Mouse (Mus musculus) midbrain, embryonic 13.5 days (tissue): ENCODE measurements around the gene Atf6b. TPM values are rescaled to one million over a fixed set of nuclear protein-coding genes. Genes with fewer than 3 reads are reported as not detected.
A peak's percentile ranks its signal among the peaks of the same experiment; 100 is the strongest.

ENCODE experiments used
- ATAC-seq: fragments of 200-750 bp; cut with Nextera tagmentation; 2 replicates; pipeline ENCODE4 v1.8.0; 2017; ENCODE audit warnings: mild to moderate bottlenecking, moderate TSS enrichment, moderate library complexity
- H3K27ac ChIP-seq: fragments of 300-500 bp; sonication (generic); 2 replicates; pipeline ENCODE4 v1.5.1; 2015; ENCODE audit warnings: inconsistent platforms, mild to moderate bottlenecking, moderate library complexity
- H3K27me3 ChIP-seq: fragments of 300-500 bp; sonication (generic); 2 replicates; pipeline ENCODE4 v1.6.1; 2015; ENCODE audit warnings: mild to moderate bottlenecking, inconsistent platforms
- H3K36me3 ChIP-seq: fragments of 300-500 bp; sonication (generic); 2 replicates; pipeline ENCODE4 v1.6.1; 2015; ENCODE audit warnings: mild to moderate bottlenecking, inconsistent platforms
- H3K4me1 ChIP-seq: fragments of 300-500 bp; sonication (generic); replicated peaks from 2 replicates; pipeline ENCODE4 v1.6.1; 2015; ENCODE audit warnings: inconsistent platforms
- H3K4me2 ChIP-seq: fragments of 300-500 bp; sonication (generic); replicated peaks from 2 replicates; pipeline ENCODE4 v1.6.1; 2015; ENCODE audit warnings: moderate library complexity, mild to moderate bottlenecking, inconsistent platforms
- H3K4me3 ChIP-seq: fragments of 300-500 bp; sonication (generic); replicated peaks from 2 replicates; pipeline ENCODE4 v1.5.1; 2015; ENCODE audit warnings: mild to moderate bottlenecking, inconsistent platforms
- H3K9ac ChIP-seq: fragments of 300-500 bp; sonication (generic); replicated peaks from 2 replicates; pipeline ENCODE4 v1.6.1; 2015; ENCODE audit warnings: mild to moderate bottlenecking, inconsistent platforms
- H3K9me3 ChIP-seq: fragments of 300-500 bp; sonication (generic); 2 replicates; pipeline ENCODE4 v1.6.1; 2016; ENCODE audit warnings: mild to moderate bottlenecking, inconsistent platforms
- WGBS: fragments of 180-500 bp; shearing (Covaris S2); methylation state at CpG from one replicate; pipeline ENCODE4 v1.1.7; 2015; 5-methylcytosine and 5-hydroxymethylcytosine counted together
- polyA plus RNA-seq: library from polyadenylated mRNA; unstranded; fragments of >200 nt; fragmentation: Nextera tagmentation; extraction: Ambion mirVana; gene quantifications from 2 replicates; pipeline ENCODE4 v1.2.1, GENCODE M21; 2015

Gene Atf6b
- polyA plus RNA-seq, 1 experiment from 2014 or later: 122 TPM

- Histone ChIP-seq H3K4me3 (no peak overlapping the region), H3K27ac (no peak overlapping the region), H3K4me2 (no peak overlapping the region), H3K27me3 (no peaks in the 10 kb centered on the region), H3K9ac (no peak overlapping the region), H3K4me1 (peaks cover 3% of the 10 kb centered on the region; the same call in 1 of the 2 replicates), H3K36me3 (no peaks in the 10 kb centered on the region), H3K9me3 (no peaks in the 10 kb centered on the region)
- WGBS: 80% methylated on average over 28 of the region's 28 CpGs
- ATAC-seq: peak; percentile 44; the same call in 1 of the 2 replicates
Observed at GRCm38 (mm10) chr17:34685120-34686110, 38.5 kb downstream of the Atf6b start.

GRCm38 (mm10) chr17:34688889-34689288 lies 41.9 kb downstream of the Atf6b start:
- H3K4me2 ChIP-seq: no peak overlapping the region
- WGBS: 91% methylated on average over 7 of the region's 7 CpGs
- no peaks in the 10 kb centered on the region for H3K36me3 ChIP-seq
- H3K27ac ChIP-seq: no peak overlapping the region
- no peaks in the 10 kb centered on the region for H3K4me1 ChIP-seq
- H3K4me3 ChIP-seq: no peak overlapping the region
- ATAC-seq: no peak
- H3K9me3 ChIP-seq: no peaks in the 10 kb centered on the region
- H3K9ac ChIP-seq: no peak overlapping the region
- no peaks in the 10 kb centered on the region for H3K27me3 ChIP-seq

GRCm38 (mm10) chr17:34690458-34690857 lies 43.5 kb downstream of the Atf6b start:
- no peaks in the 10 kb centered on the region for H3K9me3 ChIP-seq
- no peaks in the 10 kb centered on the region for H3K27me3 ChIP-seq
- WGBS: 84% methylated on average over 4 of the region's 4 CpGs
- no peak for ATAC-seq
- no peaks in the 10 kb centered on the region for H3K4me1 ChIP-seq
- no peak overlapping the region for H3K4me2 ChIP-seq
- H3K27ac ChIP-seq: no peak overlapping the region
- no peak overlapping the region for H3K9ac ChIP-seq
- H3K4me3 ChIP-seq: no peak overlapping the region
- H3K36me3 ChIP-seq: no peaks in the 10 kb centered on the region

GRCm38 (mm10) chr17:34692906-34693305 lies 46.0 kb downstream of the Atf6b start:
- H3K4me1 ChIP-seq: no peaks in the 10 kb centered on the region
- no peaks in the 10 kb centered on the region for H3K36me3 ChIP-seq
- H3K27ac ChIP-seq: no peak overlapping the region
- ATAC-seq: no peak
- no peak overlapping the region for H3K4me2 ChIP-seq
- no peak overlapping the region for H3K4me3 ChIP-seq
- no peaks in the 10 kb centered on the region for H3K27me3 ChIP-seq
- H3K9me3 ChIP-seq: no peaks in the 10 kb centered on the region
- WGBS: 67% methylated on average over 7 of the region's 7 CpGs
- H3K9ac ChIP-seq: no peak overlapping the region

GRCm38 (mm10) chr17:34699575-34700408 lies 52.8 kb downstream of the Atf6b start:
- H3K9me3 ChIP-seq: no peaks in the 10 kb centered on the region
- no peaks in the 10 kb centered on the region for H3K36me3 ChIP-seq
- ATAC-seq: 0 out of 2 replicates have a peak, but pooled peaks have one; percentile 58
- peak overlapping the region; percentile 64 for H3K27ac ChIP-seq
- WGBS: 49% methylated on average over 14 of the region's 14 CpGs
- H3K27me3 ChIP-seq: no peaks in the 10 kb centered on the region
- H3K4me3 ChIP-seq: no peak overlapping the region
- no peak overlapping the region for H3K4me2 ChIP-seq
- peaks cover 12% of the 10 kb centered on the region for H3K4me1 ChIP-seq
- no peak overlapping the region; the same call in 1 of the 2 replicates for H3K9ac ChIP-seq

- Histone ChIP-seq H3K4me3 (no peak overlapping the region), H3K9me3 (no peaks in the 10 kb centered on the region), H3K4me1 (peaks cover 12% of the 10 kb centered on the region), H3K27me3 (no peaks in the 10 kb centered on the region), H3K9ac (no peak overlapping the region), H3K27ac (0 out of 2 replicates have a peak overlapping the region, but pooled peaks have one; percentile 56), H3K4me2 (no peak overlapping the region), H3K36me3 (no peaks in the 10 kb centered on the region)
- WGBS: 70% methylated on average over 2 of the region's 2 CpGs
- no peak for ATAC-seq
Observed at GRCm38 (mm10) chr17:34700671-34701071, 53.7 kb downstream of the Atf6b start.

Other genes starting within 250 kb of the Atf6b start
- 4.6 and 5.6 TPM in 2 replicates for gene BC051142, start 248.3 kb upstream of the Atf6b start, polyA plus RNA-seq
- gene Btnl4, start 169.8 kb upstream of the Atf6b start, polyA plus RNA-seq: not detected in 2 replicates
- gene Btnl6, start 129.8 kb upstream of the Atf6b start, polyA plus RNA-seq: not detected in 2 replicates
- gene Notch4, start 82.9 kb upstream of the Atf6b start, polyA plus RNA-seq: 8.9 and 9.1 TPM in 2 replicates
- 2.8 and 3.4 TPM in 2 replicates for gene Gpsm3, start 57.3 kb upstream of the Atf6b start, polyA plus RNA-seq
- gene Pbx2, start 55.9 kb upstream of the Atf6b start, polyA plus RNA-seq: 13.3 and 15.3 TPM in 2 replicates
- gene Ager, start 49.3 kb upstream of the Atf6b start, polyA plus RNA-seq: 1.5 and 2.2 TPM in 2 replicates
- 324 and 337 TPM in 2 replicates for gene Rnf5, start 43.5 kb upstream of the Atf6b start, polyA plus RNA-seq
- 86.0 and 100 TPM in 2 replicates for gene Agpat1, start 42.9 kb upstream of the Atf6b start, polyA plus RNA-seq
- 6.8 and 8.6 TPM in 2 replicates for gene Egfl8, start 31.2 kb upstream of the Atf6b start, polyA plus RNA-seq
- 22.3 and 23.3 TPM in 2 replicates for gene Ppt2, start 18.6 kb upstream of the Atf6b start, polyA plus RNA-seq
- 7.4 and 7.5 TPM in 2 replicates for gene Prrt1, start 17.6 kb upstream of the Atf6b start, polyA plus RNA-seq
- gene Fkbpl, start 2.4 kb upstream of the Atf6b start, polyA plus RNA-seq: 17.0 and 18.9 TPM in 2 replicates
- gene Tnxb, start 23.4 kb downstream of the Atf6b start, polyA plus RNA-seq: 0.08 and 0.10 TPM in 2 replicates
- not detected in 2 replicates for gene C4b, start 96.7 kb downstream of the Atf6b start, polyA plus RNA-seq
- gene Cyp21a1, start 157.4 kb downstream of the Atf6b start, polyA plus RNA-seq: not detected in 2 replicates
- gene Stk19, start 189.8 kb downstream of the Atf6b start, polyA plus RNA-seq: 38.5 and 40.5 TPM in 2 replicates
- 74.7 and 76.1 TPM in 2 replicates for gene Dxo, start 189.9 kb downstream of the Atf6b start, polyA plus RNA-seq
- 59.3 and 61.3 TPM in 2 replicates for gene Skiv2l, start 203.1 kb downstream of the Atf6b start, polyA plus RNA-seq
- gene Nelfe, start 203.2 kb downstream of the Atf6b start, polyA plus RNA-seq: 95.0 and 100 TPM in 2 replicates
- 1.7 and 2.2 TPM in 2 replicates for gene Cfb, start 215.4 kb downstream of the Atf6b start, polyA plus RNA-seq
- 13.2 and 16.3 TPM in 2 replicates for gene Zbtb12, start 232.3 kb downstream of the Atf6b start, polyA plus RNA-seq
- gene Gm20547, start 234.9 kb downstream of the Atf6b start, polyA plus RNA-seq: 0.08 TPM in 1 of 2 replicates, not detected in the other